Mouse (Mus musculus): ENCODE results near the gene Tnfsf13.

DNA sequence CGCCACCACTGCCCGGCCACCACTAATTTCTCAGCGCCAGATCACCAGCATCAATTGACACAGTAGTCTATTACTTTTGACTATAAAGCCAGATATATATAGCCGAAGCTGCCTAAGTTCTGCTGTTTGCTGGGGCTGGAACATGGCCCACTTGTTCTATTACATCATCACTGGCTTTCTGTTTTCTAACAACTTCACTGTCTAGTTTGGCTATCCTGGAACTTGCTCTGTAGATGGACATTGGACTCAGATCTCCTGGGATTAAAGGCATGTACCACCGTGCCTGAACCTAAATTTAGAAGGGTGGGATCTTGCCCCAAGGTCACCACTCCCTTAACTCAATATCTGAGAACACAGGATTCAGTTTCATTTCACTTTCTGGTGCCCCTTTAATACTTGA is 39.7 kb downstream of the Tnfsf13 start:
- TF ChIP-seq POLR2A (IDR thresholded peaks at IDR 0.05; ENCODE audit: borderline replicate concordance, control insufficient read depth, low read depth, low read length) (no peak), CTCF (IDR thresholded peaks at IDR 0.05; ENCODE audit: control insufficient read depth, insufficient read depth, low read length) (no peak)

Measured in bone marrow, adult 2 months (tissue).